Mouse (Mus musculus) intestine, embryonic 16.5 days (tissue): ENCODE data around the gene Cdh4. TPM values are rescaled to one million over a fixed set of nuclear protein-coding genes. Genes with fewer than 3 reads are reported as not detected.

Experiments used
- ATAC-seq: fragments of 200-750 bp; cut with Nextera tagmentation; 2 replicates; pipeline ENCODE4 v1.8.0; 2017; ENCODE audit warnings: moderate TSS enrichment, moderate library complexity
- H3K27ac ChIP-seq: fragments of 300-500 bp; sonication (generic); 2 replicates; pipeline ENCODE4 v1.5.1; 2014; ENCODE audit warnings: mild to moderate bottlenecking, low read length
- H3K27me3 ChIP-seq: fragments of 300-500 bp; sonication (generic); replicated peaks from 2 replicates; pipeline ENCODE4 v1.6.1; 2014; ENCODE audit warnings: low read length, control low read depth, mixed read lengths; ENCODE audit not compliant: control insufficient read depth, insufficient read depth
- H3K36me3 ChIP-seq: fragments of 300-500 bp; sonication (generic); 2 replicates; pipeline ENCODE4 v1.6.1; 2014; ENCODE audit warnings: low read length, control low read depth; ENCODE audit not compliant: control insufficient read depth, insufficient read depth
- H3K4me1 ChIP-seq: fragments of 300-500 bp; sonication (generic); 2 replicates; pipeline ENCODE4 v1.6.1; 2014; ENCODE audit warnings: low read length, control low read depth, mixed read lengths; ENCODE audit not compliant: control insufficient read depth, insufficient read depth
- H3K4me2 ChIP-seq: fragments of 300-500 bp; sonication (generic); 2 replicates; pipeline ENCODE4 v1.6.1; 2014; ENCODE audit warnings: low read depth, low read length, control low read depth
- H3K4me3 ChIP-seq: fragments of 300-500 bp; sonication (generic); 2 replicates; pipeline ENCODE4 v1.5.1; 2014; ENCODE audit warnings: mild to moderate bottlenecking, low read length
- H3K9ac ChIP-seq: fragments of 300-500 bp; sonication (generic); 2 replicates; pipeline ENCODE4 v1.6.1; 2014; ENCODE audit warnings: low read depth, low read length
- H3K9me3 ChIP-seq: fragments of 300-500 bp; sonication (generic); 2 replicates; pipeline ENCODE4 v1.6.1; 2016; ENCODE audit warnings: low read length, control low read depth; ENCODE audit not compliant: control insufficient read depth
- WGBS: fragments of 180-500 bp; shearing (Covaris S2); extraction: QIAGEN DNeasy Blood & Tissue Kit; methylation state at CpG from one replicate; pipeline ENCODE4 v1.1.7; 2014; 5-methylcytosine and 5-hydroxymethylcytosine counted together
- polyA plus RNA-seq: library from polyadenylated mRNA; unstranded; fragments of >200 nt; fragmentation: Nextera tagmentation; extraction: Ambion mirVana; gene quantifications from 2 replicates; pipeline ENCODE4 v1.2.1, GENCODE M21; 2015

Cdh4 gene
- polyA plus RNA-seq, 1 experiment from 2014 or later, result 2.2 TPM

DNA sequence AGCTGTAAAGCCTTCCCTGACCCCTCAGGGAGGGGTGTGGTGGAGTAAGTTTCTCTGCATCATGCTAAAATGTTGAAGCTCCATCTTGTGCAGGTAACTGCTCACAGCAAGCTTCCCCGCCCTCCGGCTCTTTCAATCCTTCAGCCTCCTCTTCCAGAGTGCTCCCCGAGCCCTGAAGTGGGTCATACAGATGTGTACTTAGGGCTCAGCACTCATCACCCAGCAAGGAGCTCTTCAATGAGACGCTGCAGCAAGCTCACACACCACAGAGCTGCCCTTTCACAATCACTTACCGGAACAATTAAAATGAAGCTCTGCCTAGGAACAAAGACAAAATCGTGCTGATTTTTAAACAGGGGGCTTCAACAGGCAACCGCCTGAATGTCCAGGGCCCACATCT is 393.3 kb downstream of the Cdh4 start:
- Histone ChIP-seq H3K4me3 (no peak overlapping the region), H3K4me2 (no peak overlapping the region), H3K27me3 (0 out of 2 replicates have a peak, but pooled peaks cover 2% of the 10 kb centered on the region), H3K36me3 (no peaks in the 10 kb centered on the region), H3K27ac (no peak overlapping the region), H3K9ac (no peak overlapping the region), H3K9me3 (no peaks in the 10 kb centered on the region), H3K4me1 (peaks cover 4% of the 10 kb centered on the region; the same call in 1 of the 2 replicates)
- WGBS, result 74% methylated on average over 7 of the region's 7 CpGs
- no peak for ATAC-seq

DNA sequence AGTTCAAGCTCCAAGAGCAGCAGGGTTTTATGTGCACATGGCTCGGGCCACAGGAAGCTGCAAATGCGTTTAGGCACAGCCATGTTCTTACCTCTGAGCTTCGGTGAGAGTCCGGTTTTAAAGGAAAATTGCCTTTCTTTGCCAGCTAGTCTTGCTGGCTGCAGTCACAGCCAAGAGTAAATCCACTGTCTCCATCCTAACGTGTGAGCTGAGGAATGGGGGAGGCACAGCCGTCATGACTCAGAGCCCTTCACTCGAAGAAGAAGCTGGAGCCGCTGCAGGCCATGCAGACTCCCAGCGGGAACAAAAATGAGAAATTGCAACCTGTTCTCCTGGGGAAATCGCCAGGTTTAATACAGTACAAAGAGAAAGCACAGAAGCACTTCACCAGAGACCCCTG is 395.0 kb downstream of the Cdh4 start:
- WGBS, result 53% methylated on average over 10 of the region's 10 CpGs
- Histone ChIP-seq H3K4me3 (no peak overlapping the region), H3K4me2 (no peak overlapping the region), H3K27me3 (0 out of 2 replicates have a peak, but pooled peaks cover 2% of the 10 kb centered on the region), H3K36me3 (no peaks in the 10 kb centered on the region), H3K4me1 (peaks cover 4% of the 10 kb centered on the region; the same call in 1 of the 2 replicates), H3K27ac (no peak overlapping the region), H3K9ac (no peak overlapping the region), H3K9me3 (no peaks in the 10 kb centered on the region)
- ATAC-seq, result no peak

DNA sequence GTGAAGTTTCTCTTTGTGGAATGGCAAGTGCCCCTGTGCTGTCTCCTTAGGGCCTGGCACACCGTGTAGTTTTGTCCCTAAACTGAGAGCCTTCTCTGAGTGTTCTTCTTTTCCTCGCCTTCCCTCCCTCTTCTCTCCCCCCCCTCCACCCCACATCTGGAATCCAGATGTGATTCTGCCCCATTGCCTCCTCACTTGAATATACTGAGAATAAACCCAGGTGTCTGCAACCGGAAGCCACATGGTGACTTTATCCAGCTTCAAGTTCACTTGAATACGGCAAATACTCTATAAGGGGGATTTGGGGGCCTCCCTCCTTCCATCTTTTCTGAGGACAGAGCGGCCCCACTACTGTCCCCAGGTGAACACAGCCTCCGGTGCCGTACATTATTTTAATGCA is 395.8 kb downstream of the Cdh4 start:
- H3K36me3 ChIP-seq, result no peaks in the 10 kb centered on the region
- H3K4me2 ChIP-seq, result no peak overlapping the region
- no peak overlapping the region for H3K27ac ChIP-seq
- H3K9ac ChIP-seq, result no peak overlapping the region
- 62% methylated on average over 7 of the region's 7 CpGs for WGBS
- ATAC-seq, result no peak
- no peak overlapping the region for H3K4me3 ChIP-seq
- 0 out of 2 replicates have a peak, but pooled peaks cover 2% of the 10 kb centered on the region for H3K27me3 ChIP-seq
- H3K4me1 ChIP-seq, result peaks cover 5% of the 10 kb centered on the region
- H3K9me3 ChIP-seq, result no peaks in the 10 kb centered on the region

DNA sequence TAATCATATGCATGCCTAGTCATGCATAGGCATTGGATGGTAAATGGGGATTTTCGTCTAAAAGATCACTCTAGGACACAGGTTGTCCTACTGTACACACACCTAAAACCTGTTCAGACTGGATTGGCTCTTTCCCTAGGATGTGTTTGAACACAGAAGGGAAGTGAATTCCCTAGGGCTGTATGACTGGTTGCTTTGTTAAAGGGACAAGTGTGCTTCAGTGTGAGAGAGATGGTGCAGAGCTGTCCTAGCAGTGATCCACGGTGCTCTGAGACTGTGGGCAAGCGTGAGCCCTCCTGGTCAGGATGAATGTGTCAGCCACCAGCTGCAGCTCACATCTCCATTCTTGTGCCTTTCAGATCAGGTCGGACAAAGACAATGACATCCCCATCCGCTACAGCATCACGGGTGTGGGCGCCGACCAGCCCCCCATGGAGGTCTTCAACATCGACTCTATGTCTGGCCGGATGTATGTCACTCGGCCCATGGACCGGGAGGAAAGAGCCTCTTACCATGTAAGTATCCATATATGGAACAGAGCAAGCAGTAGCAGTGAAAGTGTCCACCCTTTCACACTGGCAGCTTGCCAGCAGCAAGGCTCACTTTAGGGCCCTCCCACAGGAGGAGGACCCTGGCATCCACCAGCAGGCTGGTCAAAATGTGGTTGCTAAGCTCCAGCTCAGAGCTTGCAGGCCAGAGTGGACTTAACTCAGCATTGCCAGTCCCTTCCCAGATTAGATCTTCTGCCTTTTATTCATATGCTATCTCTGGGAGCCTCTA is 400.6 kb downstream of the Cdh4 start:
- Histone ChIP-seq H3K27ac (peak overlapping the region; percentile 2; the same call in 1 of the 2 replicates), H3K9me3 (no peaks in the 10 kb centered on the region), H3K4me1 (peaks cover 7% of the 10 kb centered on the region), H3K4me3 (no peak overlapping the region), H3K36me3 (no peaks in the 10 kb centered on the region), H3K27me3 (0 out of 2 replicates have a peak, but pooled peaks cover 2% of the 10 kb centered on the region), H3K4me2 (no peak overlapping the region), H3K9ac (no peak overlapping the region)
- peak; percentile 90 for ATAC-seq
- 61% methylated on average over 12 of the region's 12 CpGs for WGBS

DNA sequence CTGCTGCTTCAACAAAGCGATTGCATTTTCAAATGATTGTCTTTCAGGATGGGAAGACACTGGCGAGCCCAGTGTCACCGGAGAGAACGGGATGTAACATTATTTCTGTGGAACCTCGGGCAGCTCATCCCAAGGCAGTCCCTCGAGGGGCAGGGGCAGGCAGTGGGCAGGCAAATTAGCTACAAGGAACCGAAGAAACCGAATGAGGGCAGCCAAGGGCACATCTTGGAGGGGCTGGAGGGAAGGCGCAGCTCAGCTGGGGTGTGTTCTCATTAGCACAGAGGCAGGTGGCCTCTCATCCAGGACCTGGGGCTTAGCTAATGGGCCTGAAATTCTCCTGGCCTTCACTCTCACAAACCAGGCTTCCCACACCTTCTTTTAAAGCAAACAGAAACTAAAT is 407.5 kb downstream of the Cdh4 start:
- H3K4me2 ChIP-seq, result no peak overlapping the region
- no peak overlapping the region for H3K9ac ChIP-seq
- H3K9me3 ChIP-seq, result no peaks in the 10 kb centered on the region
- no peak overlapping the region for H3K27ac ChIP-seq
- no peak for ATAC-seq
- no peaks in the 10 kb centered on the region for H3K36me3 ChIP-seq
- H3K27me3 ChIP-seq, result no peaks in the 10 kb centered on the region
- no peaks in the 10 kb centered on the region for H3K4me1 ChIP-seq
- WGBS, result 49% methylated on average over 9 of the region's 9 CpGs
- H3K4me3 ChIP-seq, result no peak overlapping the region

DNA sequence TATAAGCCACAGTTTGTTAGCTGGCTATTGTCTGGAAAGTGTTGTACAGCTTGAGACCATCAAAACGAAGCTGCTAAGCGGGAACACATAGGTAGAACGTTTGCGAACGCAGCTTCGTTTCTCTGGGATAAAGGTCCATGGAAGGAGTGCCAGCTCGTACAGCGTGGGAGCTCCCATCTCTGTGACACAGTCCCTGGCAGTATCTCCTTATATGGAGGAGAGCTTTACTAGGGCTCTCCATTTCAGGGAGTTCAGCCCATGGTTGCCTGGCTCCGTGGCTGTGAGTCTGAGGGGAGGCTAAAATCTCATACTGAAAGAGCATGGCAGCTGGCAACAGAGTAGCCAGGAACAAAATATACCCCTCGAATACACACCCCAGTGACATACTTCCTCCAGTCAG is 409.9 kb downstream of the Cdh4 start:
- H3K9ac ChIP-seq, result no peak overlapping the region
- no peaks in the 10 kb centered on the region for H3K27me3 ChIP-seq
- no peaks in the 10 kb centered on the region for H3K4me1 ChIP-seq
- WGBS, result 77% methylated on average over 10 of the region's 10 CpGs
- H3K9me3 ChIP-seq, result no peaks in the 10 kb centered on the region
- H3K4me3 ChIP-seq, result no peak overlapping the region
- no peak overlapping the region for H3K27ac ChIP-seq
- ATAC-seq, result no peak
- H3K4me2 ChIP-seq, result no peak overlapping the region
- no peaks in the 10 kb centered on the region for H3K36me3 ChIP-seq

DNA sequence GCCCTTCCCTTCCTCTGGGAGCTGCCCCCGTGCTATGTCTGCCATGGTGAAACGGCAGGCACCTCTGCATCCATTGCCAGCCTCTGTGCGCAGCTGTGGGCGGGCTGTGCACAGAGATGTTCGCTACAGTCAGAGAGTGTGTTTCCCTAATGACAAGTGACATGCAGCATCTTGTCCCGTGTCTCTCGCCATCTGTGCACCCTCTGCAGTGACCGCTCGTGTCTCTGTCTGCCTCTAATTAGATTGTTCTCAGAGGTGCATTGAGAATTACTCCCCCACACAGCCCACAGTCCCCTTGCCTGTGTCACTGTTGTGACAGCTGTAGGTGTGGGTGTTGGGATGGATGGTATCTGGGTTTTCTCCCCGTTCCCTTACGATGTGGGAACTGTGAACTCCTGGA is 410.6 kb downstream of the Cdh4 start:
- Histone ChIP-seq H3K9me3 (no peaks in the 10 kb centered on the region), H3K9ac (no peak overlapping the region), H3K27ac (no peak overlapping the region), H3K27me3 (no peaks in the 10 kb centered on the region), H3K36me3 (no peaks in the 10 kb centered on the region), H3K4me2 (no peak overlapping the region), H3K4me1 (no peaks in the 10 kb centered on the region), H3K4me3 (no peak overlapping the region)
- WGBS, result 69% methylated on average over 11 of the region's 11 CpGs
- no peak for ATAC-seq

DNA sequence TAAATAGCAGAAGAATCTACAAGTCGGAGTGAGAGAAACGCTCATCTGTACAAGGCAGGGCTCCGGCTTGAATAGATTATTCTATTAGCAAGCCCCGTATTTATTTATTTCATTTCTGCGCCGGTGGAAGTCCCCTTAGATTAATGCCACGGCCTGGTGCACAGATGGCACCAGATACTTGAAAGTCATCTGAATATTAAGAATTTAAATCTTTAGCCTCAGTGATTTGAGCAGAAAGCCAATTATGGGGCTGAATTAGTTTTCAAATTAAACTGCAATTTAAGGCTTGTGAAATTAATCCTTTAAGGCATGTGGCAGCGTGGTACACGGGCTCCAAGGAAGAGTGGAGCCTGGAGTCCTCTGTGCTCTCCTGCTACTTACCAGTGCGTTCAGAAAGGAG is 411.7 kb downstream of the Cdh4 start:
- whole genome bisulfite sequencing, result 78% methylated on average over 10 of the region's 10 CpGs
- ATAC-seq, result no peak
- H3K9me3 ChIP-seq, result no peaks in the 10 kb centered on the region
- H3K4me2 ChIP-seq, result no peak overlapping the region
- no peaks in the 10 kb centered on the region for H3K4me1 ChIP-seq
- no peak overlapping the region for H3K4me3 ChIP-seq
- H3K36me3 ChIP-seq, result no peaks in the 10 kb centered on the region
- no peak overlapping the region for H3K27ac ChIP-seq
- no peaks in the 10 kb centered on the region for H3K27me3 ChIP-seq
- no peak overlapping the region for H3K9ac ChIP-seq

DNA sequence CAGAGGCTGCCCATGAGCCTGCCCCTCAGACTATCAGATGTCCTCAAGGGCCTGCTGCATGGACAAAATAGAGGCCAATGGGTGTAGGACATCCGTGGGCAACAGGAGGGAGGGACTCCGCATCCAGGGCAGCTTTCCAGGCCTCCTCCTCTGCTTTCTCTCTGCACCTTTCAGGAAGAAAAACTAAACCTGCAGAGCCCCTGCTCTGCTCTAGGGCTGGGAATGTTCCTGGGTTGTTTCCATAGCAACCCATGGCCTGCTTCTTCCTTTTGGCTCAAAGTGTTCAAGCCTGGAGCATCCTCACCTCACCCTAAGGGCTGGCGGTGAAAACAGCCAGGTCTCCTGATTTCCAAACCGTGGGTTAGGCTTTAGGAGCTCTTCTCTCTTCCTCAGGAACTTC is 414.9 kb downstream of the Cdh4 start:
- H3K36me3 ChIP-seq, result no peaks in the 10 kb centered on the region
- no peak overlapping the region for H3K27ac ChIP-seq
- no peak for ATAC-seq
- no peak overlapping the region for H3K9ac ChIP-seq
- H3K4me1 ChIP-seq, result no peaks in the 10 kb centered on the region
- H3K9me3 ChIP-seq, result no peaks in the 10 kb centered on the region
- no peak overlapping the region for H3K4me3 ChIP-seq
- no peaks in the 10 kb centered on the region for H3K27me3 ChIP-seq
- H3K4me2 ChIP-seq, result no peak overlapping the region
- 62% methylated on average over 4 of the region's 4 CpGs for WGBS

DNA sequence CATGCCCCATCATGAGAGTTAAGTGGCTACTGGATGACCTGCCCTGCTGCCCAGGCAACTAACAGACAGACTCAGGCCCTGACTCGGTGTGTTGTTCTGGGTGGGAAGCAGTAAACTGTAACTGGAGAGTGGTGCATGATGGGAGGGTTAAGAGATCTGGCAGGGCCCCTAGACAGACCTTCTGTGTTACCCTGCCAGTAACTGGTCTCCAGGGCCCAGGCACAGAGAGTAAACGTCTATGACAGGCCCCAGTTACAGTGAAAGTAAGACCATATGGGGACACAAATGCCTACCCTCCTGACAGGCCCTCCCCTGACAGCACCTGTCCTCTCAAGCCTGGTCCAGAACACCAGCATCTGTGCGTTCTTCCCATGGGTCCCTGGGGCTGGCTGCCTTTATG is 420.4 kb downstream of the Cdh4 start:
- Histone ChIP-seq H3K4me2 (no peak overlapping the region), H3K36me3 (no peaks in the 10 kb centered on the region), H3K4me1 (no peaks in the 10 kb centered on the region), H3K4me3 (no peak overlapping the region), H3K27ac (no peak overlapping the region), H3K27me3 (0 out of 2 replicates have a peak, but pooled peaks cover 2% of the 10 kb centered on the region), H3K9me3 (no peaks in the 10 kb centered on the region), H3K9ac (no peak overlapping the region)
- no peak for ATAC-seq
- WGBS, result 75% methylated on average over 3 of the region's 3 CpGs
